Mouse (Mus musculus) ES-CJ7 (cell line): ENCODE measurements around the gene Trex1.

Experiments used
- DNase-seq: peaks from one replicate; pipeline ENCODE4 v3.0.0; 2011; ENCODE audit warnings: low read depth, low spot score

Gene Trex1

DNA sequence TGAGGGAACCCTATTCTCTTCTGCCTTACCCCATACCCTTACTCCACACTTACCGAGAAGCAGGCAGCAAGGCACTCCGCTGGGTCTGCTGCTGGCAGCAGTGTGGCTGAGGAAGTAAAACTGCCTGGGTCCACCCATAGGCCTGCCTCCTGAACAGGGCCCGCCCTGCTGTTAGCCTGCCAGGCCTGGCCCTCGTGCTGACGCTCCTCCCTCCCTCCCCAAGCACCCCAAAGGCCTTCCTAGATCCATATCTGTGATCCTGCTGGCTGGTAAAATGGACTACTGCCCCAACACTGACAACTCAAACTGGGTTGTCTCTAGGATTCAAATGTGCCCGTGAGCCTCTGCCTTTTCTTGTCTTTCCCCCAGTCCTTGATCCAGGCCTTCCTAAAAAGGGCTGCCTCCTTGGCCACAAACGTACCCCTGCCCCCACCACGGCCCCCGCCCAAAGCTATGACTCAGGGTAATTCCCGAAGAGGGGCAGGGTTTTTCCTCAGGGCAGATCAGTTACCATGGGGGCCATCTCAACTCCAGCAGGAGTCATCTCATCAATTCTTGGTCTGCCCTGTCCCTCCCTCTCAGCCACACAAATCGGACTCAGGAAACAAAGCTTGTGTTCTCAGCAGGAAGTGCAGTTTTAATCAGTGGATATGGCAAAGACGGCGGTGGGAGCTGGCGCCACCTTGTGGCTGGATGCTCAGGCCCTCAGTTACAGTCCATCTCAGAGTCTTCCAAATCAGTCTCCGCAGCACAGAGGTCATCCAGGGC lies at the start of gene Trex1:
Gene Trex1 (minus strand): TSS at position 599 of the 768 bp plus-strand sequence.
- peak; percentile 89 for DNase-seq

DNA sequence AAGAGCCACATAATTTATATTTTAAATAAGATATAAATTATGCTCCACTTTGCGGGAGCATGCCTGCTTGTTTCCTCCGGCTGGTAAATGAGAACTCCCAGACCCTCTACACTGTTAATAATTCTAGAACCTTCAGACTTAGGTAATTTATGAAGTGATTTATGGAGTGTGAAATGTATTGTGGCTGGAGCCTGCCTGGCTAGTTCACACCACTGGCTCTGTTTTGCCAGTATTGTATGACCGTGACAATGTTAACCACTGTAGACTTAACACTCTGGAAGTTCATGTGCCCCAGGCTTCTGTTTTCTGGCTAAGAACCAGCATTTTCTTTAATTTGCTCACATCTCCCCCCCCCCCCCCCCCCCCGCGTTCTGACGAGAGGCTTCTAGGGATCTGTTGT lies 47.8 kb upstream of the Trex1 start:
- DNase-seq: no peak

DNA sequence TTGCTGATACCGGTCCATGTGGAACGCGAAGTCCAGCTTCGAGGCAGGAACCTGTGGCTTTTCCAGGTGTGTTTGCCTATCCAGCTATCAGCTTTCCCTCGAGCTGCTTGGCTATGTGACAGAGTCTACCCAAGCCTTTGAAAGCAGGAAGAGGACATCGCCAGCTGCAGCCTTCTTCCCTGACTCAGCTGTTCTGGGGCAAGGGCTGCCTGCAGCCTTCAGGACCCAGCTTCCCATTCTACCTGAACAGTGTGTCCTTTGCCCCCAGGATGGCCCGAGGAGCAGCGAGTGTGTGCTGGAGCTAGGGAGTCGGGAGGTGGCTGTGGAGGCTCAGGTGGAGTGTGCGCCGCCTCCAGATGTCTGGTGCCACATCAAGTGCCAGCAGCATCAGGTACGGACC lies 46.1 kb upstream of the Trex1 start:
- DNase-seq: no peak

DNA sequence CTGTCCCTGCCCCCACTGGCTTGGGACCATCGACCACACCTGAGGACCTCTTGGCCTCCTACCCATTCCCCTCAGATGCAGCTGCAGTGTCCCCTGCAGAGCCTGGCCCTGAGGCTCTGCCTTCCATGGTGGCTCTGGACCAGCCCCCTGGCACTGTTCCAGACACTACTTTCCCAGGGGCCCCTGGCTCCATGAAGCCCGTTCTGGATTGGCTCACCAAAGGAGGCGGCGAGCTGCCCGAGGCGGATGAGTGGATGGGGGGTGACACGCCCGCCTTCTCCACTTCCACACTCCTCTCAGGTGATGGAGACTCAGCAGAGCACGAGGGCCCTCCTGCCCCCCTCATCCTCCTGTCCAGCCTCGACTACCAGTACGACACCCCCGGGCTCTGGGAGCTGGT lies 45.5 kb upstream of the Trex1 start:
- no peak for DNase-seq

DNA sequence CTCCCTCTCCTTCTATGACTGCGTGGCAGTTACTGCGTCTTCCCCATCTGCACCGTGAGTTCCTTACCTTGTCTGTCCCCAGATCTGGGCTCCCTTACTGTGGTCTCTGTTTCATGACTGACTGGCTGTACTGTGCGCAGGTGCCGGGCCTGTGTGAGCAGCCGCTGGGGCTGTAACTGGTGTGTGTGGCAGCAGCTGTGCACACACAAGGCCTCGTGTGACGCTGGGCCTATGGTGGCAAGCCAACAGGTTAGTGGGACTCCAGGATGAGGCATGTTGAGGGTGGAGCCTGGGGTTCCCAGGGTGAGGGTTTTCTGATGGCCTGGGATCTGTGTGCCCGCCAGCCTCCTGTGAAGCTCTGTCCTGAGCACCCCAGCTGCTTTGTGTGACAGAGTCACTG lies 44.5 kb upstream of the Trex1 start:
- DNase-seq: no peak

DNA sequence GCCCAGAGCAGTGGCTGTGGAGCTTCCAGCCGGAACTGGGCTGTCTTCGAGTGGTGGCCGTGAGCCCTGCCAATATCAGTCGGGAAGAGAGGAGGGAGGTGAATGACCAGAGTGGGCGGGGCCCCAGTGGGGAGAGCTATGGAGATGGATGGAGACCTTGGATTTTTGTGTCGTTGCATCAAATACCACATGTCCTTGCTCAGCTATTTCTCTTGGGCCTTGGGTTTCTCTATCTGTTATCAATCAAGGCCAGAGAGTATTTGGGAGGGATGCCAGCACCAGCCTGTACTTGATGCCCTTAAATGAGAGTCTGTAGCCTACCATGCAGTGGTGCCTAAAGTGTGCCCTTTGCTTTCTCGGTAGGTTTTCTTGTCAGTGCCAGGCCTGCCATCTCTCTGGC lies 43.7 kb upstream of the Trex1 start:
- DNase-seq: no peak

DNA sequence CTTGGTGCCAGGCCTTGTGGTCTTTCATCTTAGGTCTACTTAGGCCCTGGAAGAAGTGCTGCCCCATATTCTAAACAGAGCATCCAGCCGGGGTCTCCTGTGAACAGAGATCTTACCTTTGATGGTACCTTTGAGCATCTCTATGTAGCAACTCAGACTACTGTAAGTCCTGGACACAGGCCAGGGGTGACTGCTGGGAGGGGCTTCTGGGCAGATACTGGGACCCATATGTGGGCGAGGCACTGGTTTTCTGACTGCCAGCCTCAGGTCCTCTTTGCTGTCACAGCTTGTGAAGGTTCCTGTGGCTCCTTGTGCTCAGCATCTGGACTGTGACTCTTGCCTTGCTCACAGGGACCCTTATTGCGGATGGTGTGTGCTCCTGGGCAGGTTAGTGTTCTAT lies 43.0 kb upstream of the Trex1 start:
- no peak for DNase-seq

DNA sequence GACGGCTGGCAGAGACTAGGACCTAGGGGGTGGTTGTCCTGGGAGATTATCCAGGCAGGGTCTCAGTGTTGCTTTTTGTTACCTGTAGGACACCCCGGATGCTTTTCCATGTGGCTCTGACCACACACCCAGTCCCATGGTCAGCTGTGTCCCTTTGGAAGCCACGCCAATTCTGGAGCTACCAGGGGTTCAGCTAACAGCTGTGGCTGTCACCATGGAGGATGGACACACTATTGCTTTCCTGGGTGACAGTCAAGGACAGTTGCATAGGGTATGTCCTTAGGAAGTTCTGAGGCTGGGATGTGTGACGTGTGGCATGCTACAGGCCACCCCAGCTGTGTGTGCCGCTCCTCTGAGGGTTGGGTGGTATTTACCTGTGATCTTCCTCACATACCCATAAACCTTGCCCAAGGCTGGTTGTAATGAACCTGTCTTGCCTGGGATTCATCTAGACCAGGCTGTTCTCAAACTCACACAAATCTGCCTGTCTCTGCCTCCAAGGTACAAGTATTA lies 42.5 kb upstream of the Trex1 start:
- no peak for DNase-seq

DNA sequence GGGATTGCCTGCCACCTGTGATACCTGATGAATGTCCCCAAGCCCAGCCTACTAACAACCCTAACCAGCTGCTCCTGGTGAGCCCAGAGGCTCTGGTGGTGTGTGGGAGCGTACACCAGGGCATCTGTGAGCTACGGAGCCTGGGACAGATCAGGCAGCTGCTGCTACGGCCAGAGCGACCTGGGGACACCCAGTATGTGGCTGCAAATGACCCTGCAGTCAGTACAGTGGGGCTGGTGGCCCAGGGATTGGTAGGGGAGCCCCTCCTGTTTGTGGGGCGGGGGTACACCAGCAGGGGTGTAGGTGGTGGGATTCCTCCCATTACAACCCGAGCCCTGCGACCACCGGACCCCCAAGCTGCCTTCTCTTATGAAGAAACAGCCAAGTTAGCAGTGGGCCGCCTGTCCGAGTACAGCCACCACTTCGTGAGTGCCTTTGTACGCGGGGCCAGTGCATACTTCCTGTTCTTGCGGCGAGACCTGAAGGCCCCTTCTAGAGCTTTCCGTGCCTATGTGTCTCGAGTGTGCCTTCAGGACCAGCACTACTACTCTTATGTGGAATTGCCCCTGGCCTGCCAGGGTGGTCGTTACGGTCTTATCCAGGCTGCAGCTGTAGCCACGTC lies 40.9 kb upstream of the Trex1 start:
- DNase-seq: no peak

DNA sequence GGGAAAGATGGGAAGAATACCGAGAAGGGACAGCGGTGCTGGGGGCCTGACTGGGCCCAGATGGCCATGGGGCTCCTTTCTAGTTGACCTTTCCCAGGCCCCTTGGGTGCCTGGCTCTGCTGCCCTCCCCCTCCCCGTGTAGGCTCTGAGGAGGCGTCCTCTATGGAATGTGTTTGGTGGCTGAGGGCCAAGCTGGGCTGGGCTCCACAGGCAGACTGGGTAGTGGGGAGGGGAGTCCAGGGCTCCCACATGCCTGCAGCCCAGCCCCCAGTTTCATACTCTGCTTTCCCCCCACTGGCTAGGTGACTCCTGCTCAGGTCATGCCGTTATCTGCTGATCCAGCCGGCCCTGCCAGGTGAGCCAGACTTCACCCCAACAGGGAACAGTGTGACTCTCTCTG lies 39.4 kb upstream of the Trex1 start:
- no peak for DNase-seq

DNA sequence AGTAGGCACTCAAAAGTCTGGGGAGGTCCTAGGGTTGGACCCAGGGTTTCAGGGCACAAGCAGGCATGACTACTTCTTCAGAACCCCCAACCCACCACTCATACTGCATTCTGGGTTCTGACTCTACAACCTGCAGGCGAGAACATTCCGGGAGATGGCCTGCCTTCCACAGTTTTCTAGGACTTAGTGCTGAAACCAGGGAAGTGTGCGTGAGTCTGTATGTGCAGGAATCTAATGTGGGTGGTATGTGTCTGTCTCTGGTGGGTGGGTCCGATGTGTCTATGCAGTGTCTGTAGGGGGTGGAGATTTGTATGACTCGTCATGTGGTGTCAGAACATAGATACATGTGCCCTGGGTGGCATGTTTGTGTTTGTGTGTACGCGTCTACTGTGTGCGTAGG lies 38.8 kb upstream of the Trex1 start:
- no peak for DNase-seq

DNA sequence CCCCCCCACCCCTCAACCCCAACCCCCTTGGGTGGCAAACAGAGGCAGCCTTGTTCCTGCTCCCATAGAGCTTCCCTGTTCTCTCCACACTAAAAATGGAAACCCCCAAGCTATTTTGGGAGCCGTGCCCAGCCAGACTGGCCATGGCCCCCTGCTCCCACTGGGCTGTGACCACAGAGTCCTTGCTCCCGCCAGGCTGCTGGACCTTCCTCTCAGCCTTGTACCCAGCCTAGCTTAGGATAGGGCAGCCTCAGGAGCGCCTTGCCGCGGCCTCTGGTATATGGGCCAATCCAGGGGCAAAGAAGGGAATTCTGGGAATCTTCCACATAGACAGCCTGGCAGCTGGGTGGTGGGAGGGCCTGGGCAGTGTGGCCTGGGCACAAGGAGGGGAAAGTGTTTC lies 38.3 kb upstream of the Trex1 start:
- DNase-seq: no peak

DNA sequence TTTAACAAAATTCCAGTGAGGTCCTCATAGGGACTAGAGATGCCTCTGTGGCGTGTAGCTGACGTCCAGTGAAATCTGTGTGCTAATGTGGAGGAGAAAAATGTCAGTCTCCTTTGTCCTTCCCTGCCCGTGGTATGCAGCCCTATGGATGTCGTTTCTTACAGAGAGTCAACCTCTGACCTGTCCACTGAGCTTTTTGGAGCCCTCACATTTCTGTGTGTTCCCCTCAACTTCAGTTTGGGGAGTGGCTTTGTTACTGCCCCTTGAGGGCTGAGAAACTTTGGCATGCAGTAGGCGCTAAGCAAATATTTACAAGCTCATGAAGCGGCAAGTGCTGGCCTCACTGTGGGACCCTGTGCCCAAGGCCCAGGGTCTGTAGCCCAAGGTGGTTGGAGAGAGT lies 37.8 kb upstream of the Trex1 start:
- no peak for DNase-seq

DNA sequence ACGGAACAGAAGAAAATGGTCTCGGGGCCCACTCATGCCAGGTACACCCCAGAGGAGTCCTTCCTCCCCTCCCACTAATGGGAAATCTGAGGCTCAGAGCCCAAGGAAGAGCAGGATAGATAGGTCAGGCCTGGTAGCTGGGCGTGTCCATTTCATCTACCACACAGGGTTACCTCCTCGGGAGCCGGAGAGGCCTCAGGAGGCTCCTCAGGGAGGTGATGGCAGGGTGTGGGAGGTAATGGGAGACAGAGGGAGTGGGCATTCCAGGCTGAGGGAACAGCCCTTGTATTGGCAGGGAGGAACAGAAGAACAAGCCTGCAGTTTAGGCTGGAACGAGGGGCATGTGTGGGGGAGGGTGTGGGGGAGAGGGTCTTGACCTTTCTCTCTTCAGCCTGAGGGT lies 37.3 kb upstream of the Trex1 start:
- DNase-seq: peak; percentile 54

DNA sequence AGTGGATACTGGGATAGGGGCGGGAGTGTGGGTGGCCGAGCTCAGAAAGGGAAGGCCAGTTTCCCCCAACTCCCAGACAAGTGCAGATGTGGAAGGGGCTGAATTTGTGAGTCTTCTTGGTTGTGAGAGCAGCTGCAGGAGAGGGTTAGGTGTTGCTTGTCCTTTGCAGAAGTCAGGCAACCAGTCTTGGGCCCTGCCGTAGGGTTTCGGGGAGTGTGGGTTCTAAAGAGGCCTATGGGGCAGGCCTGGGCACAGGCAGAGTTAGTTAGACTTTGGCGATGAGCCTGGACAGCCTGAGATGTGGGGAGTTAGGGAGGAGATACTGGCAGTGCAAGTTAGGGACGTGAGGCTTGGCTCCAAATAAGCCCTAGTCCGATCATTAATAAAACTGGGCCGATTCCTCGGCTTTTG lies 36.7 kb upstream of the Trex1 start:
- DNase-seq: no peak

DNA sequence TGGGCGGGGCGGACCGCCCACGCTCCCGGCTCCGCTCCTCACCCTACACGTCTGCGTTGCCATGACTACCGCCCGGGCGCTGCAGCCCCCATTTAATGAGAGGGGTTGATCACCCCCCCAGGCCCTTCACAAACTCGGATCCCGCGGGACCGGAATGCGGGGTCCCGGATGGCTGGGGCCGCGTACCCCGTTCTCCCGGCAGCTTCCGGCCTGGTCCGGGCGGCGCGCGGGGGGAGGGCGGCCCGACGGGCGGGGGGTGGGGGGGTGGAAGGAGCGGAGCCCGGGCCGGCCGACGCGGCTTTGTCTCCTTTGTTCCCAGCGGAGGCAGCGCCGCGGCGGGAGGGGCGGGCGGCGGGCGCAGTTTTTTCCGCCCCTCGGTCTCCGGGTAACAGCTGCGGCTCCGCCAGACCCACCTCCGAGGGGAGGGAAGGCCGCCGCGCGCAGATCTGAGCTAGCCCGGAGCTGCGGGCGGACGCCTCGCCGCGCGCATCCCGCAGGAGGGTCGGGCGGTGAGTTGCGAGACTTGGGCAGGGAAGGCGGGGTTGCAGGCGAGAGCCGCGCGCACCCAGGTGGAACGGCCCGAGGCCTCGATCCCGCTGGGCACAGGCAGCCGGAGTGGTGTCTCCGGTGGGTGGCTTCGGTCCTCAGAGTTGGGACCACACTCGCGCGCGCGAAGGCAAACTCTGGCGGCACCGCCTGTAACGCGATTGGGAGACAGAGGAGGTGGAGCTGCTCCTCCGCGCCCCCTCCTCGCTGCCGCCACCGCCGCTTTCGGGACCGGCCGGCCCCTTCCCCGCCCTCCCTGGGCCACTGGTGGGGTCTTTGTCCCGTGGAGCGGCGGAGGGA lies 35.8 kb upstream of the Trex1 start, which contains the start of gene Plxnb1:
Gene Plxnb1 (plus strand): TSS at position 253 of the 846 bp plus-strand sequence.
- DNase-seq: peak; percentile 73

DNA sequence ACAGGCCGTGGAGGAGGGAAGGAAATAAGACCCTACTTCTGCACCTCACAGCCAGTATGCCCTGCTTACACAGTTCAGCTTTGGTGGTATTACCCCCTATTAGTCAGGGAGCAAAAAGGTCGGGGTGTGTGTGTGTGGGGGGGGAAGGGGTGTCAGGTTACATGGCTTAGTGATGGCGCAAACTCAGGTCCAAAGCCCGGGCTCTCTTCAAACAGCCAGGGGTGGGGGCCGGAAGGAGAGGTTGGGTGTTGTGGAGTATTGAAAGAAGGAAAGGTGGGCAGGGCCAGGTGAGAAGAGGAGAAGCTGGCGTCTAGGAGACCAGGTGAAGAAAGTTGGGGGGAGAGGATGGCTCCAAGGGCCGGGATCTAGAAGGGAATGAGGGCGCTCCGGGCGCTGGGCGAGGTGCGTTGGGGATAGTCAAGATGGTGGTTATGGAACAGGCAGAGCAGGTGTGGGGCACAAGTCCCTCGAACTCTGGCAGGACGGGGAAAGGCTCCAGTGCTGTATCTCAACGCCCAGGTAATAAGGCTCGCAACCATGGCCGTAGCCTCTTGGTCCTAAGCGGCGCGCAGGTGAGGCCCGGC lies 35.1 kb upstream of the Trex1 start:
- peak; percentile 40 for DNase-seq

DNA sequence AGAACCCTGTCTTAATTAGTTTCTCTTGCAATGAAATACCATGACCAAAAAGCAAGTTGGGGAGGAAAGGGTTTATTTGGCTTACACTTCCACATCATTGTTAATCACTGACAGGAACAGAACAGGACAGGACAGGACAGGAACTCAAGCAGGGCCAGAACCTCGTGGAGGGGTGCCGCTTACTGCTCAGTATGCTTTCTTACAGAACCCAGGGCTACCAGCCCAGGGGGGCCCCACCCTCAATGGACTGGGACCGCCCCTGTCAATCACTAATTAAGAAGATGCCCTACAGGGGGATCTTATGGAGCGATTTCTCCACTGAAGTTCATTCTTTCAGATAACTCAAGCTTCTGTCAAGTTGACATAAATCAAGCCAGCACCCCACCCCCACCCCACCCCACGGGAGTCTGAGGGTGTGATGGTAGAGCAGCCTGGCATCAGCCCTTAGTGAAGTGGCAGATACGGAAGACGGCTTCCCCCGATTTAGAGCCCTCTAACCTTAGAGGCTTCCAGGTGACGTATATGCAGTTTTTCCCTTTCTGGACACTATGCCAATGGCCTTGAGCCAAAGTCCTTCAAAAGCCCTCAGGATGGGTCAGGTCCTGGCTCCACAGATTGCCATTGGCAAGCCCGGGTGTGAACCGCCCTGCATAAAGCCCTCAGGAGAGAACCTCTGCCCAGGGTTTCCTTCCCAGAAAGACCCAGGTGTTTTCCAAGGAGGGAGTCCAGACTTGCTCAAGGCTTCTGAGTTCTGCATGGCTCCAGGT lies 34.4 kb upstream of the Trex1 start:
- DNase-seq: no peak

DNA sequence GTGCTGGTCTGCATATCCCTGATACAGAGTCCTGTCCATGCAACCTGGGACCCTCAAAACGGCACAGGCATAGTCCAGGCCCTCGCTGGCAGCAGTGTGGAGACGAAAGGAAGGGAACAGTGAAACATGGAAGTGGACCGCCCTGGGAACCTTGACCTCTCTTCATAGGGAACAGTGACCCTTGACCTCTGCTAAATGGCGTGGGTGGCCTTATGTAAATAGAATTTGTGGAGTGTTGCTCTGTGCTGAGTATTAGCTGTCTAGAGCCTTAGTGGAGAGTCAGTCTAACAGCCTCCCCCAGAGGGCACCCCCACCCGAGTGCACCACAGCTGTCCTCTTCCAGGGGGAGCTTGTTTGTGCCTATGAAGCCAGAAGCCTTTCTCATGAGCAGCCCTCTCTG lies 33.3 kb upstream of the Trex1 start:
- no peak for DNase-seq

DNA sequence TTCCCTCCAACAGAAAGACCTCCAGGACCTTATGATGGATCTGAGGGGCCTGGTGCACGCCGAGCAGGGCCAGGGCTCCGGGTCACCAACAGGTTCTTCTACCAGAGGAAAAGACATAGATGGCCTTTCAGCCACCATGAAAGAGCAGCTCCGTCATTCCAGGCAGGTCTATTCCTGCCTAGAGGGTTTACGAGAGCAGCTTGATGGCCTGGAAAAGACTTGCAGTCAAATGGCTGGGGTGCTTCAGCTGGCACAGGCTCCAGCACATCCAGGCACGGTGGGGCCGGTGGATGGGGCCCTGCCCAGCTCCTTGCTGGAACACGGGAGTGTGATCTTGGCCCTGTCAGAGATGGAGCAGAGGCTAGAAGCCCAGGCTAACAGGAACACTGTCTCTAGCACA lies 32.3 kb upstream of the Trex1 start:
- DNase-seq: no peak

DNA sequence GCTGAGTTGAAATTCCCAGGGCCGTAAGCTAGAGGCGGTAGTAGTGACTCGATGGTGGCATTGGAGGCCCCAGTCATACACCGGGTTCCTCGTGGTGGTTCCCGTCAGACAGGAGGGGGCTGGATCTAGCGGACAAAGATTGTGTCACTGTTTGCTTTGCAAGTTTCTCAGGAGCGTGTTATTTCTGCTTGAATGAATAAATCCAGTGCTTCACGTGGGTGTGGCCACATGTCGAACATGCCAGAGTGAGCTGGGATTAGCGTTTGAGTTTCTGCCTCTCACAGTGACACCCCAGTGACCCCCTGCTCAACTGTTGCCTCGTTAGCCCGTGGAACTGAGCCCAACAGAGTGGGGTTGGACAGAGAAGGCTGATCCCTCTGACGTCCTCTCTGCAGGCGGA lies 30.9 kb upstream of the Trex1 start:
- DNase-seq: no peak
